Mouse (Mus musculus): ENCODE data around the gene Iltifb. TPM values are rescaled to one million over a fixed set of nuclear protein-coding genes. Genes with fewer than 3 reads are reported as not detected.
"Not testable (repeated sequence)": the region's sequence is repeated elsewhere in the genome, so short reads cannot be mapped to it uniquely, and the experiment has no call there.

Gene Iltifb
- polyA plus RNA-seq, 2 experiments, result not detected

DNA sequence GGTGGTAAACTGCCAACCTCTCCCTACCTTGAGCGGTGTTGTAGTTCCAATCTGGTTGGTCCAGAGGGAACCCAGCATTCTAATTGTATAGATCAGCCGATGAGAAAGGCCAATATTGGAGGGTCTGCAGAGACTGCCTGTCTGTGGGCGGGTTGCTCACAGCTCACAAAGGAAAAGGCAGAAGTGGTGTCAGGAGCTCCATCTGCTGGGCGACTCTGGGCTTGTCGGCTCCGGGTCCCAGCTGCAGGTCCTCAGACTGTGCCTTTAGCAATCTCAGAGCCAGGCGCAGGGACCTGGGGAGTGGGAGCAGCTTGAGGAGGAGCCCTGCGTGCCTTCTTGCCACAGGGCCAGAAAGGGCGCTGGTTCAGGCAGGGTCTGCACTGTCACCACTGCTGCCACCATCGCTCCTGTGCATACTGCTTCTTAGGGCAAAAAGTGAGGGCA lies 44.0 kb downstream of the Iltifb start:
- TF ChIP-seq CTCF (IDR thresholded peaks at IDR 0.05; ENCODE audit: low read depth), result peak; percentile 49
- no peak for TF ChIP-seq EP300 (IDR thresholded peaks at IDR 0.05; ENCODE audit: low read depth)
- no peak for DNase-seq (ENCODE audit: low read depth in 3 of 3, low spot score in 3 of 3)
- no peak overlapping the region for H3K9ac ChIP-seq (replicated peaks)
- H3K27me3 ChIP-seq (ENCODE audit: control insufficient read depth, insufficient read depth, low read length), result no peaks in the 10 kb centered on the region
- 46% methylated on average over 9 of the region's 10 CpGs for WGBS (ENCODE audit: insufficient replicate concordance)
- no peaks in the 10 kb centered on the region for H3K9me3 ChIP-seq (ENCODE audit: control insufficient read depth, low read length)
- no peak overlapping the region for H3K4me2 ChIP-seq (ENCODE audit: low read depth)
- H3K36me3 ChIP-seq (replicated peaks; ENCODE audit: control insufficient read depth, insufficient read depth, low read depth), result no peaks in the 10 kb centered on the region
- H3K4me1 ChIP-seq (replicated peaks; ENCODE audit: control insufficient read depth in 2 of 2, insufficient read depth in 2 of 2, low read length in 1 of 2), result no peaks in the 10 kb centered on the region
- no peak overlapping the region for H3K4me3 ChIP-seq (ENCODE audit: insufficient read depth in 1 of 2, low read depth in 2 of 2, low read length in 2 of 2)
- ATAC-seq (ENCODE audit: insufficient read depth), result no peak
- H3K27ac ChIP-seq, result no peak overlapping the region

DNA sequence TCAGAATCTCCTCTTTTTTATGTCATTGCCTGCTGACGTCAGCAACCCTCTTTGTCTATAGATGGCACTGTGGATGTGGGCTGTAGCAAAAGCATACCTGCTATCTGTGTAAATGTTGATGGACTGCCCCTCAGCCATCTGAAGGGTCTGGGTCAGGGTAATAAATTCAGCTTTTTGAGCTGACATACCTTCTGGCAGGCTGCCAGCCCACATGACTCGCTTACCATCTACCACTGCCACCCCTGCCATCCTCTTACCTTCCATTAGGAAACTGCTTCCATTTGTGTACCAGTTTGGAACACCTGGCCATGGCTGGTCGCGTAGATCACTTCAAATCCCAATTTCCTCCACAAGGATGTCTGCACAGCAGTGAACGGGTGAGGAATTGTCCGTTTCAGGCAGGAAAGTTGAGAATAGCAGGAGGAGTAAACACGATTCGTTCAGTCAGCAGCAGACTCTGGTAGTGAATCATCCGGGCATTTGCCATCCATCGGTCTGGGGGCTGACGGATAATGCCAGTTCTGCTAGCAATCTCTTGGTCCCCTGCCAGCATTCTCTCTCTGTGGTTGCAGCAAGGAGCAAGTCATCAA lies 45.7 kb downstream of the Iltifb start:
- not testable (repeated sequence) for ATAC-seq (ENCODE audit: insufficient read depth); H3K4me3 ChIP-seq (ENCODE audit: insufficient read depth in 1 of 2, low read depth in 2 of 2, low read length in 2 of 2); H3K27ac ChIP-seq; H3K27me3 ChIP-seq (ENCODE audit: control insufficient read depth, insufficient read depth, low read length); H3K4me1 ChIP-seq (replicated peaks; ENCODE audit: control insufficient read depth in 2 of 2, insufficient read depth in 2 of 2, low read length in 1 of 2); H3K9me3 ChIP-seq (ENCODE audit: control insufficient read depth, low read length); H3K4me2 ChIP-seq (ENCODE audit: low read depth); H3K36me3 ChIP-seq (replicated peaks; ENCODE audit: control insufficient read depth, insufficient read depth, low read depth); H3K9ac ChIP-seq (replicated peaks); DNase-seq (ENCODE audit: low read depth in 3 of 3, low spot score in 3 of 3)
- 69% methylated on average over 11 of the region's 11 CpGs for WGBS (ENCODE audit: insufficient replicate concordance)

DNA sequence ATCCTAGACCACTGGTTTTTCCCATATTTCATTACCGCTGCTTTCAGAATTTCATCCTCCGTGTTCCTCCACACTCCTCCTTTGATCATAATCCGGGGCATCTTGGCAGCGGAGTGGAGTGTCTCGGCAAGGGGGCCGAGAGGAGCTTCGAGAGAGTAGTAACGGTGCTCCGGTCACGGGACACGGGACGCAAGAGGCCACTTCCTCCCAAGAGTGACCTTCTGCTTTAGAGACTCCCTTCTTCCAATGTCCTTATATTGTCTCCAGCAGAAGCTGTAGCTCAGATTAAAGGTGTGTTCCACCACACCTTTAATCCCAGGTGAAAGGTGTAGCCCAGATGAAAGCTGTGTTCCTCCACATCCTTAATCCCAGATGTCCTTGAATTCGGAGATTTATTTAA lies 54.2 kb downstream of the Iltifb start, which contains the start of gene Gm32717:
Gm32717 (minus strand) TSS at position 101 of the 400 bp plus-strand sequence.
- H3K4me1 ChIP-seq (replicated peaks; ENCODE audit: control insufficient read depth in 2 of 2, insufficient read depth in 2 of 2, low read length in 1 of 2); H3K4me2 ChIP-seq (ENCODE audit: low read depth); H3K9ac ChIP-seq (replicated peaks); H3K27ac ChIP-seq; H3K27me3 ChIP-seq (ENCODE audit: control insufficient read depth, insufficient read depth, low read length); H3K4me3 ChIP-seq (ENCODE audit: insufficient read depth in 1 of 2, low read depth in 2 of 2, low read length in 2 of 2); DNase-seq (ENCODE audit: low read depth in 3 of 3, low spot score in 3 of 3); ATAC-seq (ENCODE audit: insufficient read depth); H3K9me3 ChIP-seq (ENCODE audit: control insufficient read depth, low read length); H3K36me3 ChIP-seq (replicated peaks; ENCODE audit: control insufficient read depth, insufficient read depth, low read depth): not testable (repeated sequence)
- WGBS (ENCODE audit: insufficient replicate concordance), result no CpG with 5 or more reads among the region's 13 CpGs

Other genes starting within 250 kb of the Iltifb start
- 5.6 and 6.8 TPM in 2 replicates for gene Mdm1, start 153.2 kb downstream of the Iltifb start, polyA plus RNA-seq (2012; rRNA removed)
- 8.4 and 9.8 TPM in 2 replicates for gene Mdm1, start 153.2 kb downstream of the Iltifb start, polyA plus RNA-seq (2014; fragmentation: Nextera tagmentation; extraction: Ambion mirVana)
- gene Il22, start 90.1 kb downstream of the Iltifb start, polyA plus RNA-seq (2012; rRNA removed), result not detected in 2 replicates
- not detected in 2 replicates for gene Il22, start 90.1 kb downstream of the Iltifb start, polyA plus RNA-seq (2014; fragmentation: Nextera tagmentation; extraction: Ambion mirVana)
- gene Gm32717, start 54.3 kb downstream of the Iltifb start, polyA plus RNA-seq (2012; rRNA removed), result not detected in 2 replicates
- not detected in 2 replicates for gene Gm32717, start 54.3 kb downstream of the Iltifb start, polyA plus RNA-seq (2014; fragmentation: Nextera tagmentation; extraction: Ambion mirVana)
- not detected in 2 replicates for gene Gm32802, start 36.4 kb downstream of the Iltifb start, polyA plus RNA-seq (2012; rRNA removed)
- not detected in 2 replicates for gene Gm32802, start 36.4 kb downstream of the Iltifb start, polyA plus RNA-seq (2014; fragmentation: Nextera tagmentation; extraction: Ambion mirVana)
- gene Gm9040, start 31.9 kb upstream of the Iltifb start, polyA plus RNA-seq (2012; rRNA removed), result not detected in 2 replicates
- gene Gm9040, start 31.9 kb upstream of the Iltifb start, polyA plus RNA-seq (2014; fragmentation: Nextera tagmentation; extraction: Ambion mirVana), result not detected in 2 replicates
- not detected in 2 replicates for gene Gm9044, start 37.4 kb upstream of the Iltifb start, polyA plus RNA-seq (2012; rRNA removed)
- gene Gm9044, start 37.4 kb upstream of the Iltifb start, polyA plus RNA-seq (2014; fragmentation: Nextera tagmentation; extraction: Ambion mirVana), result not detected in 2 replicates
- gene Gm9045, start 42.8 kb upstream of the Iltifb start, polyA plus RNA-seq (2012; rRNA removed), result 0.01 TPM in 1 of 2 replicates, not detected in the other
- 0.05 TPM in 1 of 2 replicates, not detected in the other for gene Gm9045, start 42.8 kb upstream of the Iltifb start, polyA plus RNA-seq (2014; fragmentation: Nextera tagmentation; extraction: Ambion mirVana)
- not detected in 2 replicates for gene Gm9046, start 48.2 kb upstream of the Iltifb start, polyA plus RNA-seq (2012; rRNA removed)
- gene Gm9046, start 48.2 kb upstream of the Iltifb start, polyA plus RNA-seq (2014; fragmentation: Nextera tagmentation; extraction: Ambion mirVana), result not detected in 2 replicates
- gene Gm9048, start 53.6 kb upstream of the Iltifb start, polyA plus RNA-seq (2012; rRNA removed), result not detected in 2 replicates
- gene Gm9048, start 53.6 kb upstream of the Iltifb start, polyA plus RNA-seq (2014; fragmentation: Nextera tagmentation; extraction: Ambion mirVana), result 0.18 TPM in 1 of 2 replicates, not detected in the other
- 0.01 TPM in 1 of 2 replicates, not detected in the other for gene Gm9049, start 59.1 kb upstream of the Iltifb start, polyA plus RNA-seq (2012; rRNA removed)
- gene Gm9049, start 59.1 kb upstream of the Iltifb start, polyA plus RNA-seq (2014; fragmentation: Nextera tagmentation; extraction: Ambion mirVana), result 0.05 TPM in 1 of 2 replicates, not detected in the other
- gene Ifng, start 146.0 kb upstream of the Iltifb start, polyA plus RNA-seq (2012; rRNA removed), result not detected in 2 replicates
- gene Ifng, start 146.0 kb upstream of the Iltifb start, polyA plus RNA-seq (2014; fragmentation: Nextera tagmentation; extraction: Ambion mirVana), result not detected in 2 replicates